Mouse (Mus musculus) layer of hippocampus, adult 8-10 months (tissue): ENCODE measurements around the gene Armc9. TPM values are rescaled to one million over a fixed set of nuclear protein-coding genes. Genes with fewer than 3 reads are reported as not detected.
A peak's percentile ranks its signal among the peaks of the same experiment; 100 is the strongest.

Experiments used
- DNase-seq, 2 experiments: peaks; one replicate each; pipeline ENCODE4 v3.0.0; 2022; ENCODE audit warnings: low spot score in 2 of 2
- total RNA-seq, 4 experiments: library from RNA; stranded (reverse); gene quantifications; 2 replicates each; pipeline ENCODE4 v1.2.4; 2022

Gene Armc9
- total RNA-seq: 10 to 100 TPM; 35.5 to 52.4 (median 43.3) TPM

- DNase-seq: peak; percentile 94 to 95
These were observed at the start of gene Armc9 for GRCm38 (mm10) chr1:86154133-86154823. Gene Armc9 (plus strand): TSS chr1:86154780.

- no peak for DNase-seq
These were observed 49.5 kb upstream of the Armc9 start for GRCm38 (mm10) chr1:86105054-86105453.

- peak; percentile 23 to 32 for DNase-seq
These were observed 42.8 kb upstream of the Armc9 start, which contains the start of gene Htr2b for GRCm38 (mm10) chr1:86111779-86112178. Gene Htr2b (minus strand): TSS chr1:86111970.

GRCm38 (mm10) chr1:86114141-86114540, 40.4 kb upstream of the Armc9 start:
- no peak for DNase-seq

GRCm38 (mm10) chr1:86119549-86119948, 35.0 kb upstream of the Armc9 start:
- DNase-seq: no peak

- no peak for DNase-seq
These were observed 28.5 kb upstream of the Armc9 start for GRCm38 (mm10) chr1:86126036-86126435.

GRCm38 (mm10) chr1:86133337-86133736, 21.2 kb upstream of the Armc9 start, which contains the start of gene Gm21972:
Gene Gm21972 (plus strand): TSS chr1:86133637.
- DNase-seq: no peak

- DNase-seq: no peak
These were observed 19.3 kb upstream of the Armc9 start for GRCm38 (mm10) chr1:86135315-86135714.

GRCm38 (mm10) chr1:86141081-86141480, 13.5 kb upstream of the Armc9 start:
- no peak for DNase-seq

- no peak for DNase-seq
These were observed 11.4 kb upstream of the Armc9 start for GRCm38 (mm10) chr1:86143165-86143564.

- DNase-seq: peak in 1 of 2 experiments; percentile 18
These were observed 10.3 kb upstream of the Armc9 start for GRCm38 (mm10) chr1:86144001-86144944.

- DNase-seq: no peak
These were observed 8.3 kb upstream of the Armc9 start for GRCm38 (mm10) chr1:86146293-86146692.

GRCm38 (mm10) chr1:86147557-86147956, 7.0 kb upstream of the Armc9 start:
- no peak for DNase-seq

- DNase-seq: no peak
These were observed 6.4 kb upstream of the Armc9 start for GRCm38 (mm10) chr1:86148161-86148560.

GRCm38 (mm10) chr1:86150929-86151328, 3.7 kb upstream of the Armc9 start:
- DNase-seq: no peak

- no peak for DNase-seq
These were observed 3.2 kb upstream of the Armc9 start for GRCm38 (mm10) chr1:86151376-86151775.

- no peak for DNase-seq
These were observed 2.0 kb upstream of the Armc9 start for GRCm38 (mm10) chr1:86152618-86153017.

GRCm38 (mm10) chr1:86154824-86155164, 214 bp downstream of the Armc9 start:
- no peak for DNase-seq

- no peak for DNase-seq
These were observed 1.5 kb downstream of the Armc9 start for GRCm38 (mm10) chr1:86156075-86156474.

- DNase-seq: no peak
These were observed 2.0 kb downstream of the Armc9 start for GRCm38 (mm10) chr1:86156595-86156994.

- DNase-seq: no peak
These were observed 5.5 kb downstream of the Armc9 start for GRCm38 (mm10) chr1:86160059-86160458.

- no peak for DNase-seq
These were observed 5.9 kb downstream of the Armc9 start for GRCm38 (mm10) chr1:86160479-86160878.
